Mouse (Mus musculus) heart, embryonic 13.5 days (tissue): Measurements from ENCODE around the gene Nrxn1. TPM values are rescaled to one million over a fixed set of nuclear protein-coding genes. Genes with fewer than 3 reads are reported as not detected.

Experiments used
- ATAC-seq: fragments of 200-750 bp; cut with Nextera tagmentation; 2 replicates; pipeline ENCODE4 v1.8.0; 2017; ENCODE audit warnings: moderate TSS enrichment; ENCODE audit not compliant: insufficient number of reproducible peaks, low FRiP score, low TSS enrichment; ENCODE audit errors: extremely low read depth
- H3K27ac ChIP-seq: fragments of 300-500 bp; sonication (generic); replicated peaks from 2 replicates; pipeline ENCODE4 v1.5.1; 2015; ENCODE audit warnings: moderate library complexity, mild to moderate bottlenecking, inconsistent platforms
- H3K27me3 ChIP-seq: fragments of 300-500 bp; sonication (generic); replicated peaks from 2 replicates; pipeline ENCODE4 v1.6.1; 2015; ENCODE audit warnings: mild to moderate bottlenecking, inconsistent platforms
- H3K36me3 ChIP-seq: fragments of 300-500 bp; sonication (generic); 2 replicates; pipeline ENCODE4 v1.6.1; 2015; ENCODE audit warnings: mild to moderate bottlenecking, inconsistent platforms
- H3K4me1 ChIP-seq: fragments of 300-500 bp; sonication (generic); 2 replicates; pipeline ENCODE4 v1.6.1; 2015; ENCODE audit warnings: inconsistent platforms
- H3K4me2 ChIP-seq: fragments of 300-500 bp; sonication (generic); 2 replicates; pipeline ENCODE4 v1.6.1; 2015; ENCODE audit warnings: inconsistent platforms, mild to moderate bottlenecking, moderate library complexity
- H3K4me3 ChIP-seq: fragments of 300-500 bp; sonication (generic); 2 replicates; pipeline ENCODE4 v1.5.1; 2015; ENCODE audit warnings: moderate library complexity, mild to moderate bottlenecking, inconsistent platforms
- H3K9ac ChIP-seq: fragments of 300-500 bp; sonication (generic); 2 replicates; pipeline ENCODE4 v1.6.1; 2015; ENCODE audit warnings: inconsistent platforms, mild to moderate bottlenecking, moderate library complexity
- H3K9me3 ChIP-seq: fragments of 300-500 bp; sonication (generic); 2 replicates; pipeline ENCODE4 v1.6.1; 2016; ENCODE audit warnings: inconsistent platforms
- WGBS: fragments of 180-500 bp; shearing (Covaris S2); methylation state at CpG from one replicate; pipeline ENCODE4 v1.1.7; 2015; ENCODE audit warnings: mixed read lengths; 5-methylcytosine and 5-hydroxymethylcytosine counted together
- polyA plus RNA-seq: library from polyadenylated mRNA; unstranded; fragments of >200 nt; fragmentation: Nextera tagmentation; extraction: Ambion mirVana; gene quantifications from 2 replicates; pipeline ENCODE4 v1.2.1, GENCODE M21; 2015

The Nrxn1 gene
- polyA plus RNA-seq, 1 experiment from 2014 or later: 1.8 TPM

GRCm38 (mm10) chr17:90207617-90208016 lies 885.3 kb downstream of the Nrxn1 start:
- Histone ChIP-seq H3K9ac (no peak overlapping the region), H3K4me1 (no peaks in the 10 kb centered on the region), H3K27me3 (no peaks in the 10 kb centered on the region), H3K36me3 (no peaks in the 10 kb centered on the region), H3K4me2 (no peak overlapping the region), H3K4me3 (no peak overlapping the region), H3K27ac (no peak overlapping the region), H3K9me3 (no peaks in the 10 kb centered on the region)
- WGBS: 65% methylated on average over 5 of the region's 5 CpGs
- no peak for ATAC-seq

GRCm38 (mm10) chr17:90203993-90204392 lies 888.9 kb downstream of the Nrxn1 start:
- ATAC-seq: no peak

GRCm38 (mm10) chr17:90202785-90203184 lies 890.1 kb downstream of the Nrxn1 start:
- WGBS: 69% methylated on average over 2 of the region's 2 CpGs
- Histone ChIP-seq H3K9ac (no peak overlapping the region), H3K27ac (no peak overlapping the region), H3K36me3 (no peaks in the 10 kb centered on the region), H3K9me3 (no peaks in the 10 kb centered on the region), H3K4me3 (no peak overlapping the region), H3K27me3 (no peaks in the 10 kb centered on the region), H3K4me2 (no peak overlapping the region), H3K4me1 (no peaks in the 10 kb centered on the region)
- ATAC-seq: no peak

More at GRCm38 (mm10) chr17:90203993-90204392, 888.9 kb downstream of the Nrxn1 start:
- no peak overlapping the region for H3K4me2 ChIP-seq
- no peaks in the 10 kb centered on the region for H3K36me3 ChIP-seq
- H3K4me1 ChIP-seq: no peaks in the 10 kb centered on the region
- no peak overlapping the region for H3K4me3 ChIP-seq
- H3K27me3 ChIP-seq: no peaks in the 10 kb centered on the region
- H3K27ac ChIP-seq: no peak overlapping the region
- H3K9ac ChIP-seq: no peak overlapping the region
- no peaks in the 10 kb centered on the region for H3K9me3 ChIP-seq

GRCm38 (mm10) chr17:90196772-90197171 lies 896.1 kb downstream of the Nrxn1 start:
- Histone ChIP-seq H3K27me3 (no peaks in the 10 kb centered on the region), H3K4me3 (no peak overlapping the region), H3K36me3 (no peaks in the 10 kb centered on the region), H3K9me3 (no peaks in the 10 kb centered on the region), H3K4me1 (no peaks in the 10 kb centered on the region), H3K9ac (no peak overlapping the region), H3K4me2 (no peak overlapping the region), H3K27ac (no peak overlapping the region)
- ATAC-seq: no peak
- WGBS: 14% methylated on average over 1 of the region's 1 CpGs

- no peak for ATAC-seq
- no peak overlapping the region for H3K9ac ChIP-seq
- 43% methylated on average over 4 of the region's 4 CpGs for WGBS
- no peak overlapping the region for H3K4me2 ChIP-seq
- H3K27ac ChIP-seq: no peak overlapping the region
- no peaks in the 10 kb centered on the region for H3K9me3 ChIP-seq
- H3K27me3 ChIP-seq: no peaks in the 10 kb centered on the region
- H3K4me1 ChIP-seq: no peaks in the 10 kb centered on the region
- H3K4me3 ChIP-seq: no peak overlapping the region
- H3K36me3 ChIP-seq: no peaks in the 10 kb centered on the region
Measured at GRCm38 (mm10) chr17:90141602-90142001, 951.3 kb downstream of the Nrxn1 start.

GRCm38 (mm10) chr17:90130836-90131235 lies 962.0 kb downstream of the Nrxn1 start:
- H3K9ac ChIP-seq: no peak overlapping the region
- H3K4me3 ChIP-seq: no peak overlapping the region
- H3K36me3 ChIP-seq: no peaks in the 10 kb centered on the region
- ATAC-seq: no peak
- no peaks in the 10 kb centered on the region for H3K4me1 ChIP-seq
- WGBS: 67% methylated on average over 12 of the region's 12 CpGs
- H3K4me2 ChIP-seq: no peak overlapping the region
- no peak overlapping the region for H3K27ac ChIP-seq
- no peaks in the 10 kb centered on the region for H3K9me3 ChIP-seq
- H3K27me3 ChIP-seq: no peaks in the 10 kb centered on the region

- H3K4me1 ChIP-seq: no peaks in the 10 kb centered on the region
- no peak overlapping the region for H3K9ac ChIP-seq
- H3K27ac ChIP-seq: no peak overlapping the region
- no peaks in the 10 kb centered on the region for H3K36me3 ChIP-seq
- H3K9me3 ChIP-seq: no peaks in the 10 kb centered on the region
- ATAC-seq: no peak
- WGBS: 64% methylated on average over 2 of the region's 2 CpGs
- no peak overlapping the region for H3K4me2 ChIP-seq
- no peak overlapping the region for H3K4me3 ChIP-seq
- H3K27me3 ChIP-seq: no peaks in the 10 kb centered on the region
Measured at GRCm38 (mm10) chr17:90129183-90129582, 963.7 kb downstream of the Nrxn1 start.

GRCm38 (mm10) chr17:90127561-90127960 lies 965.3 kb downstream of the Nrxn1 start:
- ATAC-seq: no peak
- Histone ChIP-seq H3K4me3 (no peak overlapping the region), H3K9me3 (no peaks in the 10 kb centered on the region), H3K4me1 (no peaks in the 10 kb centered on the region), H3K27ac (no peak overlapping the region), H3K4me2 (no peak overlapping the region), H3K27me3 (no peaks in the 10 kb centered on the region), H3K36me3 (no peaks in the 10 kb centered on the region), H3K9ac (no peak overlapping the region)
- 57% methylated on average over 1 of the region's 1 CpGs for WGBS

- Histone ChIP-seq H3K27me3 (no peaks in the 10 kb centered on the region), H3K4me3 (no peak overlapping the region), H3K9me3 (no peaks in the 10 kb centered on the region), H3K4me2 (no peak overlapping the region), H3K4me1 (no peaks in the 10 kb centered on the region), H3K9ac (no peak overlapping the region), H3K27ac (no peak overlapping the region), H3K36me3 (no peaks in the 10 kb centered on the region)
- no peak for ATAC-seq
- WGBS: 71% methylated on average over 5 of the region's 5 CpGs
Measured at GRCm38 (mm10) chr17:90122796-90123481, 969.9 kb downstream of the Nrxn1 start.

GRCm38 (mm10) chr17:90116241-90116640 lies 976.6 kb downstream of the Nrxn1 start:
- H3K4me1 ChIP-seq: no peaks in the 10 kb centered on the region
- 74% methylated on average over 2 of the region's 2 CpGs for WGBS
- ATAC-seq: no peak

GRCm38 (mm10) chr17:90094999-90095398 lies 997.9 kb downstream of the Nrxn1 start:
- Histone ChIP-seq H3K9ac (no peak overlapping the region), H3K36me3 (no peaks in the 10 kb centered on the region), H3K4me3 (no peak overlapping the region), H3K27ac (no peak overlapping the region), H3K4me2 (no peak overlapping the region), H3K4me1 (no peaks in the 10 kb centered on the region), H3K27me3 (no peaks in the 10 kb centered on the region), H3K9me3 (no peaks in the 10 kb centered on the region)
- WGBS: 68% methylated on average over 3 of the region's 3 CpGs
- no peak for ATAC-seq

More at GRCm38 (mm10) chr17:90116241-90116640, 976.6 kb downstream of the Nrxn1 start:
- Histone ChIP-seq H3K36me3 (no peaks in the 10 kb centered on the region), H3K4me3 (no peak overlapping the region), H3K27ac (no peak overlapping the region), H3K9ac (no peak overlapping the region), H3K27me3 (no peaks in the 10 kb centered on the region), H3K9me3 (peaks cover 4% of the 10 kb centered on the region; the same call in 1 of the 2 replicates), H3K4me2 (no peak overlapping the region)

GRCm38 (mm10) chr17:90088314-90088650 lies 1004.6 kb downstream of the Nrxn1 start:
- WGBS: 2% methylated on average over 12 of the region's 12 CpGs

More at GRCm38 (mm10) chr17:90088314-90088650, 1004.6 kb downstream of the Nrxn1 start:
- peak; percentile 71 for ATAC-seq
- Histone ChIP-seq H3K27me3 (no peaks in the 10 kb centered on the region), H3K36me3 (no peaks in the 10 kb centered on the region), H3K9me3 (no peaks in the 10 kb centered on the region), H3K4me1 (peaks cover 3% of the 10 kb centered on the region; the same call in 1 of the 2 replicates), H3K9ac (no peak overlapping the region), H3K4me3 (peak overlapping the region; percentile 41), H3K4me2 (peak overlapping the region; percentile 67), H3K27ac (no peak overlapping the region)
